ENCODE assay signal across 9 mouse cellular contexts in genomic region chr5:109506729-109507128, GRCm38 (mm10). TPM values are rescaled to one million over a fixed set of nuclear protein-coding genes. Genes with fewer than 3 reads are reported as not detected.
A peak's percentile ranks its signal among the peaks of the same experiment; 100 is the strongest.
DNase-seq lines count a peak whose midpoint lies in the region; TF ChIP-seq lines count a peak whose summit lies in the region.
"Had no signal": no experiment of that assay in that cellular context is flagged by ENCODE, and none has a peak within 500 bp of the region (broad histone marks: within the 10 kb centered on the region; RNA-seq: fewer than 3 reads in every experiment).

No protein-coding gene starts in this region.

- H3K36me3 ChIP-seq in heart, adult 2 months (ENCODE audit: control insufficient read depth, insufficient read depth, low read length), result no peaks in the 10 kb centered on the region
- no peaks in the 10 kb centered on the region for H3K36me3 ChIP-seq in forebrain, embryonic 10.5 days (replicated peaks)
- H3K36me3 ChIP-seq: neural tube, embryonic 12.5 days had no signal

- intact Hi-C loops in heart, adult 2 months (cut with DNase I), result loop anchor here (5.0 to 10.0 kb wide), 3 partner anchors 91 to 518 kb away; no protein-coding TSS in a partner anchor
- intact Hi-C loops in heart, postnatal 36 days (cut with DNase I), result loop anchor here (1.0 to 5.0 kb wide), 2 partner anchors 90 to 516 kb away; no protein-coding TSS in a partner anchor

- no peak overlapping the region for H3K27ac ChIP-seq in heart, adult 2 months
- no peak overlapping the region for H3K27ac ChIP-seq in forebrain, embryonic 10.5 days
- H3K27ac ChIP-seq: neural tube, embryonic 12.5 days had no signal

- H3K9me3 ChIP-seq in forebrain, embryonic 10.5 days, result peaks cover 22% of the 10 kb centered on the region; the same call in 1 of the 2 replicates

- no peak for TF ChIP-seq EP300 in heart, adult 2 months (IDR thresholded peaks at IDR 0.05; ENCODE audit: insufficient read depth, low read depth, low read length)

- no peaks in the 10 kb centered on the region for H3K4me1 ChIP-seq in heart, adult 2 months (ENCODE audit: control insufficient read depth, insufficient read depth, low read length)
- H3K4me1 ChIP-seq in forebrain, embryonic 10.5 days, result no peaks in the 10 kb centered on the region
- H3K4me1 ChIP-seq: neural tube, embryonic 12.5 days had no signal

- H3K27me3 ChIP-seq in heart, adult 2 months (ENCODE audit: control insufficient read depth, insufficient read depth, low read length), result no peaks in the 10 kb centered on the region
- H3K27me3 ChIP-seq in forebrain, embryonic 10.5 days (ENCODE audit: poor library complexity, severe bottlenecking), result no peaks in the 10 kb centered on the region
- H3K27me3 ChIP-seq: neural tube, embryonic 12.5 days had no signal

- TF ChIP-seq CTCF in heart, adult 2 months (IDR thresholded peaks at IDR 0.05), result peak; percentile 62

- no peak for DNase-seq in heart, adult 2 months
- no peak for DNase-seq in heart, postnatal 36 days
- peak; percentile 23 for DNase-seq in thymus, postnatal 0 days (ENCODE audit: low spot score)
- DNase-seq in thymus, postnatal 14 days, result no peak
- peak; percentile 7 for DNase-seq in cerebellum, adult 9-11 months
- peak; percentile 1 for DNase-seq in large intestine, adult 2 months (ENCODE audit: low read depth, low spot score)
- DNase-seq in thymus, postnatal 4 days, result peak; percentile 17
- no peak for DNase-seq in forebrain, embryonic 10.5 days (ENCODE audit: extremely low spot score, low spot score)

- TF ChIP-seq POLR2A in heart, adult 2 months (IDR thresholded peaks at IDR 0.05; ENCODE audit: insufficient read depth, low read depth, low read length), result no peak

- H3K79me2 ChIP-seq in heart, adult 2 months (replicated peaks; ENCODE audit: control insufficient read depth, insufficient read depth, low read length), result no peaks in the 10 kb centered on the region

- no peak overlapping the region for H3K9ac ChIP-seq in heart, adult 2 months (ENCODE audit: low read depth, low read length)
- H3K9ac ChIP-seq: neural tube, embryonic 12.5 days had no signal

- no peak overlapping the region for H3K4me3 ChIP-seq in heart, adult 2 months
- H3K4me3 ChIP-seq in forebrain, embryonic 10.5 days, result no peak overlapping the region
- H3K4me3 ChIP-seq: neural tube, embryonic 12.5 days had no signal

- WGBS in heart, adult 2 months, result 7% methylated on average over 1 of the region's 1 CpGs
- WGBS in large intestine, adult 2 months, result 7% methylated on average over 1 of the region's 1 CpGs
- 9% methylated on average over 1 of the region's 1 CpGs for WGBS in forebrain, embryonic 10.5 days

RNA-seq across cellular contexts. Expression of gene Crlf2, which starts 52.1 kb away (rescaled TPM):
- total RNA-seq in heart, adult 2 months (2021), result 1 to 10 TPM; 4.7 to 7.3 TPM
- 3.4 and 8.4 TPM in 2 replicates for polyA plus RNA-seq in heart, adult 2 months (2012; rRNA removed)
- total RNA-seq in heart, postnatal 36 days (2021), result 1 to 10 TPM; 5.6 to 7.3 TPM
- polyA plus RNA-seq in thymus, postnatal 0 days (2015; fragmentation: Nextera tagmentation; extraction: Ambion mirVana), result 24.9 and 27.2 TPM in 2 replicates
- polyA plus RNA-seq in large intestine, adult 2 months (2012; rRNA removed), result 14.5 and 16.9 TPM in 2 replicates
- 2.9 and 3.2 TPM in 2 replicates for polyA plus RNA-seq in forebrain, embryonic 10.5 days (2016; fragmentation: Nextera tagmentation; extraction: Ambion mirVana)

Comparison
In these comparisons a context has a peak if more than half of its experiments do, and no peak if none do; other contexts are left out.
1. DNase-seq: peak in thymus, postnatal 0 days (single experiment), cerebellum, adult 9-11 months (single experiment), large intestine, adult 2 months (single experiment) and thymus, postnatal 4 days (single experiment); none in heart, adult 2 months (0 of 2), heart, postnatal 36 days (0 of 2), thymus, postnatal 14 days (single experiment) and forebrain, embryonic 10.5 days (single experiment).